Mouse (Mus musculus) intestine, embryonic 15.5 days (tissue): ENCODE measurements around the gene Ndufc1. TPM values are rescaled to one million over a fixed set of nuclear protein-coding genes. Genes with fewer than 3 reads are reported as not detected.
"Not testable (repeated sequence)": the region's sequence is repeated elsewhere in the genome, so short reads cannot be mapped to it uniquely, and the experiment has no call there.

Experiments used
- ATAC-seq: fragments of 200-750 bp; cut with Nextera tagmentation; 2 replicates; pipeline ENCODE4 v1.8.0; 2017; ENCODE audit warnings: moderate TSS enrichment, moderate library complexity
- H3K27ac ChIP-seq: fragments of 300-500 bp; sonication (generic); 2 replicates; pipeline ENCODE4 v1.5.1; 2015; ENCODE audit warnings: mild to moderate bottlenecking, inconsistent platforms
- H3K27me3 ChIP-seq: fragments of 300-500 bp; sonication (generic); replicated peaks from 2 replicates; pipeline ENCODE4 v1.6.1; 2015; ENCODE audit warnings: inconsistent platforms
- H3K36me3 ChIP-seq: fragments of 300-500 bp; sonication (generic); 2 replicates; pipeline ENCODE4 v1.6.1; 2015; ENCODE audit warnings: inconsistent platforms
- H3K4me1 ChIP-seq: fragments of 300-500 bp; sonication (generic); replicated peaks from 2 replicates; pipeline ENCODE4 v1.6.1; 2015; ENCODE audit warnings: inconsistent platforms
- H3K4me2 ChIP-seq: fragments of 300-500 bp; sonication (generic); replicated peaks from 2 replicates; pipeline ENCODE4 v1.6.1; 2015; ENCODE audit warnings: mild to moderate bottlenecking, inconsistent platforms
- H3K4me3 ChIP-seq: fragments of 300-500 bp; sonication (generic); replicated peaks from 2 replicates; pipeline ENCODE4 v1.5.1; 2015; ENCODE audit warnings: inconsistent platforms
- H3K9ac ChIP-seq: fragments of 300-500 bp; sonication (generic); 2 replicates; pipeline ENCODE4 v1.6.1; 2015; ENCODE audit warnings: inconsistent platforms
- H3K9me3 ChIP-seq: fragments of 300-500 bp; sonication (generic); 2 replicates; pipeline ENCODE4 v1.6.1; 2016; ENCODE audit warnings: inconsistent platforms
- WGBS: fragments of 180-500 bp; shearing (Covaris S2); methylation state at CpG from one replicate; pipeline ENCODE4 v1.1.7; 2015; 5-methylcytosine and 5-hydroxymethylcytosine counted together
- polyA plus RNA-seq: library from polyadenylated mRNA; unstranded; fragments of >200 nt; fragmentation: Nextera tagmentation; extraction: Ambion mirVana; gene quantifications from 2 replicates; pipeline ENCODE4 v1.2.1, GENCODE M21; 2015

Gene Ndufc1
- polyA plus RNA-seq, 1 experiment from 2014 or later, result 916 TPM

DNA sequence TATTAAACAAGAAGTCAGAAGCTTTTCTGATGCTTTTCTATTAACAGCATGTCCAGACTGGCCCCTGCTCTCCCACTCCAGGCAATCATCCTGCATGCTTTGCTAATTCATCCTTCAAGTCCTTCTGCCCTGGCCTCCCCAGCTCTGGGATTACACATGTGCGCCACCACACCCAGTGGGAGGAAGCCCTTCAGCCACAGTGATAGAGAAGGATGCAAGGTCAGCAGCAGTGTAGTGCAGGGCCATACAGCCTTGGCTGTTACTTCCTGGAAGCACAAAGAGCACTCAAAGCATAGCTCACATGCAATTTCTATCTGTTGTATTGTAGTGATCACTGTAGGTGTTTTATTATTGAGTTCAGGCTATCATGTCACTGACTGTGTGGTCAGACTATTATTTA lies 4.5 kb upstream of the Ndufc1 start:
- Histone ChIP-seq H3K27ac (no peak overlapping the region), H3K9ac (no peak overlapping the region), H3K27me3 (no peaks in the 10 kb centered on the region), H3K4me1 (peaks cover under 1% of the 10 kb centered on the region; the same call in 1 of the 2 replicates), H3K4me2 (no peak overlapping the region), H3K9me3 (no peaks in the 10 kb centered on the region), H3K36me3 (no peaks in the 10 kb centered on the region), H3K4me3 (no peak overlapping the region)
- ATAC-seq, result no peak
- 68% methylated on average over 1 of the region's 1 CpGs for WGBS

GRCm38 (mm10) chr3:51412457-51412856 lies 3.7 kb upstream of the Ndufc1 start:
- WGBS, result 90% methylated on average over 7 of the region's 7 CpGs
- Histone ChIP-seq H3K27me3 (no peaks in the 10 kb centered on the region), H3K36me3 (no peaks in the 10 kb centered on the region), H3K9me3 (no peaks in the 10 kb centered on the region), H3K9ac (no peak overlapping the region), H3K4me2 (no peak overlapping the region), H3K27ac (no peak overlapping the region), H3K4me3 (no peak overlapping the region), H3K4me1 (no peaks in the 10 kb centered on the region)
- ATAC-seq, result no peak

- Histone ChIP-seq H3K9ac (peak overlapping the region; percentile 78), H3K4me1 (no peaks in the 10 kb centered on the region), H3K27ac (peak overlapping the region; percentile 93), H3K4me2 (peak overlapping the region; percentile 61), H3K36me3 (peaks cover 3% of the 10 kb centered on the region; the same call in 1 of the 2 replicates), H3K4me3 (peak overlapping the region; percentile 72), H3K27me3 (no peaks in the 10 kb centered on the region), H3K9me3 (no peaks in the 10 kb centered on the region)
- ATAC-seq, result peak; percentile 12
- WGBS, result 20% methylated on average over 20 of the region's 20 CpGs
Observed at GRCm38 (mm10) chr3:51407870-51408560, 773 bp downstream of the Ndufc1 start.

- no peak for ATAC-seq
- no peak overlapping the region for H3K4me3 ChIP-seq
- no peak overlapping the region for H3K27ac ChIP-seq
- H3K27me3 ChIP-seq, result no peaks in the 10 kb centered on the region
- H3K4me2 ChIP-seq, result no peak overlapping the region
- 93% methylated on average over 12 of the region's 12 CpGs for WGBS
- no peak overlapping the region for H3K9ac ChIP-seq
- H3K9me3 ChIP-seq, result no peaks in the 10 kb centered on the region
- no peaks in the 10 kb centered on the region for H3K4me1 ChIP-seq
- peaks cover 3% of the 10 kb centered on the region; the same call in 1 of the 2 replicates for H3K36me3 ChIP-seq
Observed at GRCm38 (mm10) chr3:51402628-51403027, 6.2 kb downstream of the Ndufc1 start.

GRCm38 (mm10) chr3:51402054-51402453 lies 6.7 kb downstream of the Ndufc1 start:
- ATAC-seq, H3K9ac ChIP-seq, H3K4me2 ChIP-seq, H3K4me3 ChIP-seq, H3K9me3 ChIP-seq, H3K4me1 ChIP-seq, H3K27me3 ChIP-seq, H3K27ac ChIP-seq, H3K36me3 ChIP-seq: not testable (repeated sequence)
- 73% methylated on average over 4 of the region's 4 CpGs for WGBS

DNA sequence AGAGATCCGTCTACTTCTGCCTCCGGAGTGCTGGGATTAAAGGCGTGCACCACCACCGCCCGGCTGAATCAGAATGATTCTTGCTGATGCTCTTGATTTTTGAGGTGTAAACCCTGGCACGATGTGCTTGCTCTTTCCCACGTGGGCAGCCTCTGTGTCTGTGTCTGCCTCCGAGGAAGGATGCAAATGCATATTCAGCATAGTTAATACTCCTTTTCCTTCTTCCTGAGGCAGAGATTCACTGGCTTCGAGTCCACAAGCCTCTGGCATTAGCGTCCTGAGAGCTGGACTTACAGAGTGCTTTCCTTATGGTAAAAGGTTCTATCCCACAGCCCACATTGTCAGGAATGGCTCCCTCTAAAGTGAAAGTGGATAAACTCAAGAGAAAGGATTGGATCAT lies 8.1 kb downstream of the Ndufc1 start:
- ATAC-seq, result no peak
- 76% methylated on average over 10 of the region's 10 CpGs for WGBS

GRCm38 (mm10) chr3:51399531-51399930 lies 9.3 kb downstream of the Ndufc1 start:
- 45% methylated on average over 4 of the region's 4 CpGs for WGBS

More for the DNA sequence above, 8.1 kb downstream of the Ndufc1 start:
- Histone ChIP-seq H3K9ac (no peak overlapping the region), H3K4me2 (no peak overlapping the region), H3K36me3 (no peaks in the 10 kb centered on the region), H3K9me3 (no peaks in the 10 kb centered on the region), H3K27ac (no peak overlapping the region), H3K4me3 (no peak overlapping the region), H3K27me3 (no peaks in the 10 kb centered on the region), H3K4me1 (no peaks in the 10 kb centered on the region; the same call in 1 of the 2 replicates)

DNA sequence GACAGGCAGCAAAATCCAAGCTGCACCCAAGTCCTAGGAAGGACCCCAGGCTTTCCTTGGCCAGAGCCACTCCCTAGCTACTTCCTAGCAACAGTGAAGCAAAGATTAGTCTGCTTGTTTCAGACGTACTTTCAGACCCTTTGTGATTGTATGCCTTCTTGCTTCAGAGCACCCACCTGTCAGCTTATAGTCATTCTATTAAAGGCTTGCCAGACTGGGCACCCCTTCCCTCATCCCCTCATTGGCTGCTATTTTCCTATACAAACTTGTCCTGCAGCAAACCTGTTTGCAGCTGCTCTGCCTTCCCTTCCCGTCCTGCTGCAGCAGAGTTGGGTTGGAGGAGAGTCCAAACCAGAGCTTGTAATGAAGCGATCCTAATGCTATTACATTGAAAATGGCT lies 10.1 kb downstream of the Ndufc1 start:
- Histone ChIP-seq H3K9ac (no peak overlapping the region), H3K4me2 (no peak overlapping the region), H3K4me3 (no peak overlapping the region), H3K9me3 (no peaks in the 10 kb centered on the region), H3K36me3 (no peaks in the 10 kb centered on the region), H3K27ac (no peak overlapping the region), H3K4me1 (no peaks in the 10 kb centered on the region; the same call in 1 of the 2 replicates), H3K27me3 (no peaks in the 10 kb centered on the region)
- 20% methylated on average over 3 of the region's 3 CpGs for WGBS
- ATAC-seq, result no peak

More at GRCm38 (mm10) chr3:51399531-51399930, 9.3 kb downstream of the Ndufc1 start:
- no peak overlapping the region for H3K27ac ChIP-seq
- H3K4me3 ChIP-seq, result no peak overlapping the region
- H3K27me3 ChIP-seq, result no peaks in the 10 kb centered on the region
- no peak for ATAC-seq
- no peaks in the 10 kb centered on the region for H3K9me3 ChIP-seq
- H3K9ac ChIP-seq, result no peak overlapping the region
- no peak overlapping the region for H3K4me2 ChIP-seq
- no peaks in the 10 kb centered on the region for H3K36me3 ChIP-seq
- H3K4me1 ChIP-seq, result no peaks in the 10 kb centered on the region; the same call in 1 of the 2 replicates

DNA sequence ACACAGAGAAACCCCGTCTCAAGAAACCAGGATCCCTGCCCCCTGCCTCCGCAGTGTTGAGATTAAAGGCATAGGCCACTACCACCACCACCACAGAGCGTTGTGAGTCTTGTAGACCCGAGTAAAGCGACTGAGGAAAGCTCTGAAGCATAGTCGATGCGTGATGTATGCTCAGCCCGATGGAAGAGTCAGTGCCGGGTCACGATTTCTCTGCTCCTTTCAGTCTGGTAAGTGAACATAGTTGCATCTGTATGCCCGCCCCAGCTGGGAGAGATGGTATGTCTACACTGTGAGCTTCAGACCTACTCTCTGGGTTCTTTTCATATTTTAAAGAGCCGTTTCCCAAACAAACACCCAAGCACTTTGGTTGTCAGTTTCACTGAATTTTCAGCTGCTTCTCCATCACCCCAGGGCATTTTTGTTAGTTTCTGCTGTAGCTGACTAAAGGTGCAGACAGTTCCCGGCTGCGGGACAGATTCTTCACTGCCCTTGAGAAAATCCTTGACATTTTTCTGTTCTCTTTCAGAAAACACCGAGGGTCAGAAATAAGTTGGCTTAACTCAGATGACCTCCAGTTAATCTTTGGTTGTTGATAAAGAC lies 11.0 kb downstream of the Ndufc1 start:
- Histone ChIP-seq H3K27ac (no peak overlapping the region), H3K36me3 (no peaks in the 10 kb centered on the region), H3K4me1 (no peaks in the 10 kb centered on the region; the same call in 1 of the 2 replicates), H3K9ac (no peak overlapping the region), H3K9me3 (no peaks in the 10 kb centered on the region), H3K27me3 (no peaks in the 10 kb centered on the region), H3K4me2 (no peak overlapping the region), H3K4me3 (no peak overlapping the region)
- 67% methylated on average over 15 of the region's 15 CpGs for WGBS
- no peak for ATAC-seq

GRCm38 (mm10) chr3:51396219-51397068 lies 12.3 kb downstream of the Ndufc1 start, which contains the start of gene Mgarp:
TSS of gene Mgarp (minus strand) at chr3:51396738.
- H3K4me1 ChIP-seq, result no peaks in the 10 kb centered on the region; the same call in 1 of the 2 replicates
- peak within 1 kb of the TSS; percentile 56 for H3K9ac ChIP-seq
- no peaks in the 10 kb centered on the region for H3K27me3 ChIP-seq
- peak within 1 kb of the TSS; percentile 87 for H3K4me2 ChIP-seq
- no peaks in the 10 kb centered on the region for H3K9me3 ChIP-seq
- no peaks in the 10 kb centered on the region for H3K36me3 ChIP-seq
- no peak within 1 kb of the TSS for H3K27ac ChIP-seq
- 2% methylated on average over 41 of the region's 41 CpGs for WGBS
- H3K4me3 ChIP-seq, result peak within 1 kb of the TSS; percentile 60
- peak; percentile 92 for ATAC-seq

GRCm38 (mm10) chr3:51395461-51396145 lies 13.2 kb downstream of the Ndufc1 start:
- no peaks in the 10 kb centered on the region for H3K36me3 ChIP-seq
- H3K9ac ChIP-seq, result no peak overlapping the region
- 41% methylated on average over 19 of the region's 19 CpGs for WGBS
- H3K4me1 ChIP-seq, result no peaks in the 10 kb centered on the region; the same call in 1 of the 2 replicates
- no peaks in the 10 kb centered on the region for H3K9me3 ChIP-seq
- peak overlapping the region; percentile 87; the same call in 1 of the 2 replicates for H3K4me2 ChIP-seq
- ATAC-seq, result no peak
- H3K27ac ChIP-seq, result no peak overlapping the region
- H3K27me3 ChIP-seq, result no peaks in the 10 kb centered on the region
- no peak overlapping the region for H3K4me3 ChIP-seq
